Mouse (Mus musculus) E14TG2a.4 (cell line): ENCODE data around the gene Tnip2.
A peak's percentile ranks its signal among the peaks of the same experiment; 100 is the strongest.

Experiments used
- H3K27me3 ChIP-seq: 2 replicates; pipeline ENCODE4 v1.6.1; 2014; ENCODE audit warnings: low read length, control low read depth; ENCODE audit not compliant: insufficient read depth
- H3K36me3 ChIP-seq: 2 replicates; pipeline ENCODE4 v1.6.1; 2014; ENCODE audit warnings: low read length, control low read depth; ENCODE audit not compliant: insufficient read depth
- H3K4me1 ChIP-seq: replicated peaks from 2 replicates; pipeline ENCODE4 v1.6.1; 2014; ENCODE audit warnings: low read depth, low read length, control low read depth
- H3K4me3 ChIP-seq: replicated peaks from 2 replicates; pipeline ENCODE4 v1.5.1; 2014; ENCODE audit warnings: mild to moderate bottlenecking, low read length
- H3K9me3 ChIP-seq: 2 replicates; pipeline ENCODE4 v1.6.1; 2014; ENCODE audit warnings: low read length, control low read depth
- CTCF ChIP-seq: conservative IDR thresholded peaks from 2 replicates; pipeline ENCODE4 v1.5.1; 2014; ENCODE audit warnings: low read length
- NANOG ChIP-seq: IDR thresholded peaks from 2 replicates; pipeline ENCODE4 v1.6.1; 2014; ENCODE audit warnings: borderline replicate concordance, low read length, mixed read lengths
- POU5F1 ChIP-seq: IDR thresholded peaks from 2 replicates; pipeline ENCODE4 v1.6.1; 2014; ENCODE audit warnings: low read length, borderline replicate concordance

Tnip2 gene

GRCm38 (mm10) chr5:34496745-34497144 lies 17.0 kb downstream of the Tnip2 start:
- Histone ChIP-seq H3K4me3 (no peak overlapping the region), H3K36me3 (peaks cover 46% of the 10 kb centered on the region), H3K9me3 (no peaks in the 10 kb centered on the region), H3K27me3 (no peaks in the 10 kb centered on the region), H3K4me1 (peaks cover 18% of the 10 kb centered on the region; the same call in 1 of the 2 replicates)
- no peak for TF ChIP-seq POU5F1
- no peak for TF ChIP-seq CTCF

GRCm38 (mm10) chr5:34489418-34489787 lies 24.4 kb downstream of the Tnip2 start:
- no peak overlapping the region for H3K4me3 ChIP-seq
- no peak for TF ChIP-seq NANOG
- no peak for TF ChIP-seq POU5F1
- TF ChIP-seq CTCF, result no peak
- H3K27me3 ChIP-seq, result no peaks in the 10 kb centered on the region
- peaks cover 25% of the 10 kb centered on the region for H3K36me3 ChIP-seq
- H3K4me1 ChIP-seq, result peaks cover 16% of the 10 kb centered on the region
- no peaks in the 10 kb centered on the region for H3K9me3 ChIP-seq

GRCm38 (mm10) chr5:34488741-34489417 lies 24.9 kb downstream of the Tnip2 start:
- Histone ChIP-seq H3K4me3 (no peak overlapping the region), H3K36me3 (peaks cover 26% of the 10 kb centered on the region), H3K9me3 (no peaks in the 10 kb centered on the region), H3K4me1 (peaks cover 16% of the 10 kb centered on the region), H3K27me3 (no peaks in the 10 kb centered on the region)
- TF ChIP-seq POU5F1, result no peak
- TF ChIP-seq CTCF, result no peak
- TF ChIP-seq NANOG, result no peak

- Histone ChIP-seq H3K36me3 (peaks cover 27% of the 10 kb centered on the region), H3K27me3 (no peaks in the 10 kb centered on the region), H3K4me3 (no peak overlapping the region), H3K9me3 (no peaks in the 10 kb centered on the region), H3K4me1 (peaks cover 16% of the 10 kb centered on the region)
- TF ChIP-seq CTCF, result no peak
- no peak for TF ChIP-seq POU5F1
- TF ChIP-seq NANOG, result no peak
Measured at GRCm38 (mm10) chr5:34487320-34488090, 26.3 kb downstream of the Tnip2 start.

- peaks cover 40% of the 10 kb centered on the region for H3K36me3 ChIP-seq
- TF ChIP-seq POU5F1 (no peak), NANOG (no peak), CTCF (no peak)
- H3K27me3 ChIP-seq, result no peaks in the 10 kb centered on the region
- H3K9me3 ChIP-seq, result no peaks in the 10 kb centered on the region
- peak overlapping the region; percentile 35 for H3K4me3 ChIP-seq
- H3K4me1 ChIP-seq, result peaks cover 16% of the 10 kb centered on the region
Measured at GRCm38 (mm10) chr5:34485731-34486130, 28.1 kb downstream of the Tnip2 start.

GRCm38 (mm10) chr5:34480926-34481325 lies 32.9 kb downstream of the Tnip2 start:
- Histone ChIP-seq H3K36me3 (peaks cover 72% of the 10 kb centered on the region), H3K4me3 (no peak overlapping the region), H3K27me3 (no peaks in the 10 kb centered on the region), H3K9me3 (no peaks in the 10 kb centered on the region), H3K4me1 (peaks cover 7% of the 10 kb centered on the region)
- TF ChIP-seq CTCF (peak; percentile 24), NANOG (no peak)

- peaks cover 62% of the 10 kb centered on the region for H3K36me3 ChIP-seq
- H3K27me3 ChIP-seq, result no peaks in the 10 kb centered on the region
- no peak overlapping the region for H3K4me3 ChIP-seq
- peaks cover 4% of the 10 kb centered on the region; the same call in 1 of the 2 replicates for H3K4me1 ChIP-seq
- TF ChIP-seq CTCF (no peak), POU5F1 (no peak)
- H3K9me3 ChIP-seq, result no peaks in the 10 kb centered on the region
Measured at GRCm38 (mm10) chr5:34468039-34468775, 45.6 kb downstream of the Tnip2 start.

GRCm38 (mm10) chr5:34466648-34467047 lies 47.1 kb downstream of the Tnip2 start:
- no peak overlapping the region for H3K4me3 ChIP-seq
- H3K4me1 ChIP-seq, result peaks cover 3% of the 10 kb centered on the region; the same call in 1 of the 2 replicates
- no peaks in the 10 kb centered on the region for H3K27me3 ChIP-seq
- H3K36me3 ChIP-seq, result peaks cover 75% of the 10 kb centered on the region
- no peak for TF ChIP-seq CTCF
- no peak for TF ChIP-seq NANOG
- TF ChIP-seq POU5F1, result no peak
- H3K9me3 ChIP-seq, result no peaks in the 10 kb centered on the region
